Mouse (Mus musculus): ENCODE data around the gene Prn.

Prn gene

DNA sequence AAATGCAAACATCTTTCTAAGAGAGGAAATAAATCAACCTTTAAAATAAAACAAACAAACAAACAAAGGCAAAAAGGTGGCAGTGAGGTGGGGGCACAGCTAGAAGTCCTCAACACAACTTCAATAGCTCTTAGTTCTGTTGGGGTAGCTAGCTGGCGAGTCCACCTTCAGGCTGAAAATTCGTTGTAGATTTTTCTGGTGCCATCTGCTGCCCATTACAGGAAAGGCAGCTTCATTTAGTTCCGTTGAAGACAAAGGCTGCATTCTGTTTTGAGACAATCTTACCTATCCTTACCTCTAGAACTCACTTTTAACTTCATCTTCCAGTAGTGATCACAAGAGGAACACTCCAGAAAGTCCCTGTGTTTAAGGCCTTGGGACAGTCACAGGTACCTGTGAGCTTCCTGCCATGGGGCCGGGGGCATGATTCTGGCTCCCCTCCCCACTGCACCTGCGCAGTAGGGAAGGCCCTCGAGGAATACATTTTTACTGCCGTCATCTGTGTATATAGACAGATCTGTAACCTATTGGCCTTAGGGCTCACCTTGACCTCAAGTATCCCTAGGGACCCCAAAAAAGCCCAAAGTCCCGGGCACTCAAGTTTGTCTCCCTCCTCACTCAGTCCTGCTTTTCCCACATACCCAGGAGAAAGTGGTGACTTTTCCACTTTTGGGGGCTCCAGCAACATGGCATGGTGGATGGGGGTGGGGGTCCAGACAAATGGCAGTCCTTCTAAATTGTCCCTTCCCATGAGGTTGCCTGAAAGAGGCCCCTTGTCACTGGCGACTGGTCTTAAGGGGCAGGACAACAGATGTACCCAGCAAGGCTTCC, 40.2 kb downstream of the Prn start:
- in situ Hi-C loops (cut with MboI) = no loop called here

- in situ Hi-C loops (cut with MboI) = no loop called here
These were observed 40.9 kb downstream of the Prn start, which contains the start of gene Prnd for GRCm38 (mm10) chr2:131950598-131951095. Prnd (plus strand) TSS chr2:131950861.

- in situ Hi-C loops (cut with MboI) = no loop called here
These were observed 42.7 kb downstream of the Prn start for GRCm38 (mm10) chr2:131952456-131952855.

GRCm38 (mm10) chr2:131952961-131953538, 43.3 kb downstream of the Prn start:
- in situ Hi-C loops (cut with MboI) = no loop called here

DNA sequence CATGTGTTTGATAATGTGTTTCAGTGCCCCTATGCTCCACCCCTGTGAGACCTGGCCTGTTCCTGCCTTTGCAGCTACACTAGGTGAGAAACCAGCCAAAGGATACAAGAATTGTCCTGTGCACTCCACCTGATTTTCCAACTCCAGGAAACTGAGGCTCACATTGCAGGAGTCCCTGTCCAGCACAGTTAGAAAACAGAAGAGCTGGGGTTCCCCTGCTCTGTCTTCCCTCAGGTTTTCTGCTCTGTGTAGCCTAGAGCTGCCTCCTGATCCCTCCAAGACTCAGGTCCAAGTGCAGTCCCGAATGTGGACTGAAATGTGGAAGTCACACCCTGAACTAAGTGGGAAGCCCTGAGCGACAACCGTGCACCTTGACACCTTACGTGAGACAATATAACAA, 44.0 kb downstream of the Prn start:
- in situ Hi-C loops (cut with MboI) = no loop called here

DNA sequence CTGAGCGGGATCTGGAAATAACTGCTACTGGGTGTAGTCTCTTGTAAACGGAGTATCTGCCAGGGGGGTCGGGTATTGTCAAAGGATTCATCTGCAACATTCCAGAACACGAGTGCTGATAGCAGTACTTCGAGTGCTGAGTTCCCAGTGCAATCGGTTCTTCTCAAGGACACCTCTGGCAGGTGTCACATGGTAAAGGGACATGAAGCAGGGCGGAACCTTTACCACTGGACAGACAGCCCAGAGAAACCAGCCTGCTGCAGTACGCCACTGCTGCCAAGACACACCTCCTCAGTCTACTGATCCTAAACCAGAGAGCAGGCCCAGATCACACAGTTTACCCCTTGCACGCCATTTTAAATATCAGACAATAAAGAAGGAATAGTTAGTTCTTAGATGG, 45.1 kb downstream of the Prn start:
- in situ Hi-C loops (cut with MboI) = no loop called here

DNA sequence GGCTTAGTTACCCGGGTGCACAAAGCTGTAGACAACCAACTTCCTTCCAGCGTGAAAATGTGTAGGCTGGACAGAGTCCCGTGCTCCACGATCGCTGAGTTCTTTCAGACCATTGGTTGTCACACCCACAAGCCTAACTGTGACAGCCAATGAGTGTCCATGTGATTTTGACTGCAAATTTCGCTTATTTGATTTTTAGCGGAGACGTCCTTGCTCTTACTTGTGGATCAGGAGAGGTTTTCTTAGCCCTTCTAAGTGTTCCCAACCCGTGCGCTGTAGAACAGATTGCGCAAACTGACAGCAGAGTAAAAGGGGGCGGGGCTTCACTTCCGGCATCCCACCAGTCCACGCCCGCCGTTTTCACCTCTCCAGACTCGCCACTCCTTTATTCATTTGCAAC, 45.5 kb downstream of the Prn start:
- in situ Hi-C loops (cut with MboI) = no loop called here

- in situ Hi-C loops (cut with MboI) = no loop called here
These were observed 46.8 kb downstream of the Prn start for GRCm38 (mm10) chr2:131956336-131957256.

DNA sequence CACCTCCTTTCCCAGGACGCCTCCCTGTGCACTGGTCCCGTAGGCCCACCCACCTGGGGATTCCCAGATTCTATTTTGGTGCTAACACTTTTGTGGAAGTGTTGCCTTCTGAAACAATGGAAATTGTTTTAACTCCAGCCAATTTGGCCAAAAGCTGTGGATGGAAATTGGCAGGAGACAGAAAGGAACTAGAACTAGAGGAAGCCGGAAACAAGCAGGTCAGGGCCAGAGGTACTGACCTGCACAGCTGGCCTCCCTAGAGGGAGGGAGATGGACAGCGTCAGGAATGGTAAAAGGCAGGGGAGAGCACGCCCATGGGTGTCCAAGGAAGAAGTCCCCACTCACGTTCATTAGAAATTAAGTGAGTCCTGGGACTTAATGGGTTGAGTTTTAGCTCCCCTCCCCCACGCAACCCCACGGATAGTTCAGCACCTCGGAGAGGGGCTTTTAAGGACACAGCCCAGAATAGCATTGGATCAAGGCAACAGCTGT, 48.0 kb downstream of the Prn start:
- in situ Hi-C loops (cut with MboI) = no loop called here

DNA sequence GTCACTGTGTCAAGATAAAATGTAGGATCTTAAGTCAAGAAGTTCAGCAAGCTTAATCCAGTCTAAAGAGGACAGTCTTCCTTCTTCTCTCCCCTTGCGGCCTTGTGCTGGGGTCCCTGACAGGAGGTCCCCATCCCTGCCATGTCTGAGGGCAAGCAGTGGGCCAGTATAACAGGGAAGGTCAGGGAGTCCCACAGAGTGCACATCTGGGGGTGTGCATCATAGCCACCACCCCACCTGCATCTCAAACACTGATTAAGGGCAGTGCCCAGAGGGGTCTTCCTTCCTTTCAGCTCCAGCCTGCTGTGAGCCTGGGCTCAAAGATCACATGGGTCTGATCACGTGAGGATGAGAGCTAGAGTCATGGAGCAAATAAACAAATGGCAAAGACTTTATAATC, 51.9 kb downstream of the Prn start:
- in situ Hi-C loops (cut with MboI) = no loop called here

DNA sequence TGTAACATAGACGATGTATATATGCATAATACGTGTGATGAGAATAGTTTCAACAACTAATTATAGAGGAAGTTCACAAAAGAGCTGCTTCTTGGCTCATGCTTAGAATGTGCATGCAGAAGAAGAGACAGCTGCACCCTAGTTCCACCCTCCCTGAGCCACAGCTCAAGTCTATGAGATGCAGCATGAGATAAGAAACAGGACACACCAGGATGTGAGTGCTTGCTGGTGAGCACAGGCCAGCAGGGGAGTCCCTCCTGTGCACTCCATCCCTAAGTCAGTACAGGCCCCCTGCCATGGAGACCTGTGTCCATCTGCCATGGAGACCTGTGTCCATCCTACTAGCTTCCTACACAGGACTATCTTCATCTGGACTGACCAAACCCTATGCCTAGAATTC, 60.8 kb downstream of the Prn start:
- in situ Hi-C loops (cut with MboI) = no loop called here

DNA sequence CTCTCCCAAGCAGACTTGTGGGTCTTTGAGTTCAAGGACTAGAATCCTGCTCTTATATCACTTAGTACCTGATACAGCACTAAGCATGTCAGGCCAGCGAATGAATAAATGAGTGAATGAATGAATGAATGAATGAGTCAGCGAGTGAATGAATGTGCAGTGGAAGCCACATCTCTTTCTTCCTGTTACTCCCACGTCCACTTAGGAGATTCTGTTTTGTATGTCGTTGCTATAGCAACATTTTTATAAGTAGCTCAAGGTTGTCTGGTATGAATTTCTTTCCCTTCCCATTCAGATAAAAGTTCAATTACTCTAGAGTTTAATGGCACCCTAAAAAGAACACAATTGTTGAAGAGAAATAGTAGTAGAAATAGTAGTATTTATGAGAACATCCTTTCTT, 61.3 kb downstream of the Prn start:
- in situ Hi-C loops (cut with MboI) = no loop called here

- in situ Hi-C loops (cut with MboI) = loop anchor here (25.0 kb wide), 1 partner anchor 261 kb away; the partner anchor contains the start of gene Tmem230
These were observed 66.9 kb downstream of the Prn start for GRCm38 (mm10) chr2:131976663-131977062.

DNA sequence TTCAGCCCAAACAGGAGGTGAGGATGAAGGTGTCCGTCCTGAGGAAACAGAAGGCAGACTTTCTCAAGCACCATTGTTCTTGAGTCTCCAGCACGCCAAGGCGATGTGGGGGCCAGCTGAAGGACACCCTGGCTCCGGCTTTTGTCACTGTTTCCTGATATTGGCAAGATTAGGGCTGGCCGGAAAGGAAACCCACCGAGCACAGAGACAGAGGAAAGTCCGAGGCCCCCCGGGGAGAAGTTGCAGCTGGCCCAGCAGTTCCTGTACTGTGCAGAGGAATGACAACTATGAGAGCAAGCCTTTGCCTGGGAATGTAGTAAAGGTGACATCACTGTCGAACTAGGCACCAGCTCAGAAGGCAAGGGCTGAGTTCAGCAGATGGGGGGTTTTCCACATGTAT, 71.1 kb downstream of the Prn start:
- in situ Hi-C loops (cut with MboI) = loop anchor here (5.0 to 25.0 kb wide), 3 partner anchors 76 to 256 kb away; partner anchors contain the start of gene Tmem230

GRCm38 (mm10) chr2:131982546-131983196, 72.9 kb downstream of the Prn start:
- in situ Hi-C loops (cut with MboI) = loop anchor here (5.0 to 25.0 kb wide), 3 partner anchors 75 to 255 kb away; partner anchors contain the start of gene Tmem230

DNA sequence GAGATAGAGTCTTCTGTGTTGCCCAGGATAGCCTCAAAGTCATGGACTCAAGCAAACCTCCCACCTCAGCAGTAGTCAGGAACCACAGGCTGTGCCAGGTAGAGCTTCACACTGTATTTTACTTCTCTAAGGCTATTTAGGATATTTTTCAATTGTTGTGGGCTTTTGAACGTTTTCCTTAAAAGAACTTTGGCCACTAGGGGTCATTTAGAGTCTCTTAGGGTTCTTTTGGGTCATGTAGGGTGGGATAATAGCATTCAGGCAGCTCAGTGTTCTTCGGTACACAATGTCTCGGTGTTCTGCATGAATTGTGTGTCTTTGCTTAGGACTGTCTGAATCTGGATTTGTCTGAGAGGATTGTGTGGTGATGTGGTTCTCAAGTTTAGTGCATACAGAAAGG, 78.2 kb downstream of the Prn start:
- in situ Hi-C loops (cut with MboI) = loop anchor here (10.0 to 25.0 kb wide), 2 partner anchors 127 to 249 kb away; partner anchors contain the start of gene Tmem230

GRCm38 (mm10) chr2:131988550-131988949, 78.8 kb downstream of the Prn start:
- in situ Hi-C loops (cut with MboI) = loop anchor here (10.0 to 25.0 kb wide), 2 partner anchors 126 to 249 kb away; partner anchors contain the start of gene Tmem230

DNA sequence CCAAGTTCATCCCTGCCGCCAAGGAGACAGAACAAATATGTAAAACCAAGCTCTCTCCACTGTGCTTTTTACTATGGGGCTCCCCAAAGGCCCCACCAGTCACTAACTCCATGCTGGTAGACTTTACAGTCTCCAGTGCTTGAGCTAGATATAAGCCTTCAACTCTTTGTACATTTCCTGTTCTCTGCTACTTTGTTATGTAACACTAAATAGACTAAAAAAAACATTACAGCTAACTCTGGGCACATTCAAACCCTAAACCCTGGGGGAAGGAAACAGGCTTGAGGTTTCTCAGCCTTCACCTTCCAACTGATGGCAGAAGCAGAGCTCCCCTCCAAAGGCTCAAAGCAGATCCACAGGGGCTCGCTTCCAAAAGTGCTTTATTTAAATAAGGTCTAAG, 82.7 kb downstream of the Prn start:
- in situ Hi-C loops (cut with MboI) = loop anchor here (25.0 kb wide), 1 partner anchor 245 kb away; the partner anchor contains the start of gene Tmem230

DNA sequence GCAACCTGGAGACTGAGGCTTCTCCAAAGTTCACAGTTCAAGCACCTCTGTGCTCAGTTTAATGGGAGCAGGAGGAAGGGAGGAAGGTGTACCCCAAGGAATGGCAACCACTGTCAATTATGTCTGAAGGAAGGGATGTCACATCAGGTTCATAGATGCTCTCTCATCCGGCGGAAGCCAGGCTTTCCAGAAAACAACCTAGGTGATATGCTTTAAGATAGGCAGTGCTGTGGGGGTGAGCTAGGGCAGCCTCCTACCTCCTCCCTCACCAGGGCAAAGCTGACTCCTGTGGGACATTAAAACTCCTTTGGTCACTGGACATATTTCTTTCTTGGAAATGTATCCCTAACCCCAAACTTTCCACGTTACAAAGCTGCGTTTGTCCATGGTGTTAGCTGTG, 83.4 kb downstream of the Prn start:
- in situ Hi-C loops (cut with MboI) = loop anchor here (25.0 kb wide), 1 partner anchor 244 kb away; the partner anchor contains the start of gene Tmem230

GRCm38 (mm10) chr2:131993563-131994088, 83.9 kb downstream of the Prn start:
- in situ Hi-C loops (cut with MboI) = loop anchor here (25.0 kb wide), 1 partner anchor 244 kb away; the partner anchor contains the start of gene Tmem230
